Mouse (Mus musculus) brain, adult 10 weeks (tissue): ENCODE measurements around the gene Olfr313. TPM values are rescaled to one million over a fixed set of nuclear protein-coding genes. Genes with fewer than 3 reads are reported as not detected.

Source experiments
- polyA plus RNA-seq: library from polyadenylated mRNA; stranded (reverse); fragments of 350-450 nt; fragmentation: Illumina TruSeq; extraction: RNeasy Lipid Tissue Mini Kit (QIAGEN cat#74804); gene quantifications from one replicate; pipeline ENCODE4 v1.2.3, GENCODE M21; 2015; ENCODE audit warnings: low read depth, low replicate concordance

Olfr313 gene
- polyA plus RNA-seq, result not detected

DNA sequence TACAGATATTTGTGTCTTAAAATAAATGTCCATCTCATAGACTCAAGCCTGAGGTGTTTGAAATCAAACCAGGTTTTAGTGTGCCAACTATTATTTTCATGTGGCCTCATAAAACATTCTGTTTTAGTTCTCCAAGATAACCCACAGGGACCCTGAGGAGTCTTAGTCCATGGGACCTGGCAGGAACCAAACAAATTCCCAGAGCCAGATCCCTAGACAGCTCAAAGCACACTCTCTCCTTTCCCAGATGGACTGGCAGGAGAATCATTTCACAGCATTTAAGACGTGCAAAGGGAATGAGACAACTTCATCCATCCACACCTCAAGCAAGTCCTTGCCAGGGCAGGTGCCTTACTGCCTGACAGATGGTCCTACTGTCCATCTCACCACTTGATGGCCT is at the start of gene Olfr313:
TSS of gene Olfr313 (plus strand) at position 301 of the 400 bp plus-strand sequence.

DNA sequence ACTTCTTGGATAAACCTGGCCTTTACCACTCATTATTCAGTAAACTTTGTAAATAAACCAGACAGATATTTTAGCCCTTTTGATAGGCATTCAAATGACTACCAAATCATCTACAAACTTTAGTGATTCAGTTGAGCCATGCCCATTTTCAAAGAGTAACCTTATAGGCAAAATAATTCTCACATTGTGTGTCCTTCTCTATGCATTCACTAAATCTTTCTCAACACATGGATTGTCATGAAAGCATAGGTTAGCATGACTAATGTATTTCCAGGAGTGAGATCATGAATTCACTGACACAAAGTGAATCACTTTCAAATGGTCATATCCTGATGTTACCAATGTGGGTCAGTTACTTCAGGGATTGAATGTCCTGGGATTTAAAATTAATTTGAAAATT is 41.9 kb upstream of the Olfr313 start, which contains the start of gene Olfr315:
TSS of gene Olfr315 (plus strand) at position 301 of the 400 bp plus-strand sequence.

DNA sequence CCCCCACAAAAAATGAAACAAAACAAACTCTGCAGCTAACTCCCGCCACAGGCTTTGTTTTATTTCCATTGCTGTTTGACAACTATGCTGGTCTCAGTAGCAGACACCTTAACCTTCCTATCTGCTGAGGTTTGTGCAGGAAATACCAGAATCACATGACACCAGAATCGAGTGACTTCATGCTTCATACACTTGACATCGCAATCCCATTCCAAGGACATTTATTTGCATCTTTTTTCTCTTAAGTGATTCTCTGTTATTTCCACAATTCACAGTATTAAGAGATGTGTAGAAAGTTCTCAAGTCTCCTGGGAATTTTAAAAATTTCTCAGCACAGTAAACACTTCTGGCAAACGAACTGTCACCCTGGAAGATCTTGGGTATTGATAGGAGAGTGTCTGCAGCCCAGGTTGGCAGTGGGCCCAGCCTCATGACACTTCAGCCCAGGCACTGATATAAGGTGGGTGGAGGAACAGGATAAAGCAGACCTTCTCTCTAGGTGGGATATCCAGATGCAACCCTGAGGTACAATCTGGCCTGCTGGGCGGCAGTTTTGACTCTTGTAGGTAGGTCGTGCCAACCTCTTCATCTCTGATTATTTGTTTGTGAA is 32.2 kb upstream of the Olfr313 start, which contains the start of gene Olfr314:
TSS of gene Olfr314 (plus strand) at position 473 of the 610 bp plus-strand sequence.

DNA sequence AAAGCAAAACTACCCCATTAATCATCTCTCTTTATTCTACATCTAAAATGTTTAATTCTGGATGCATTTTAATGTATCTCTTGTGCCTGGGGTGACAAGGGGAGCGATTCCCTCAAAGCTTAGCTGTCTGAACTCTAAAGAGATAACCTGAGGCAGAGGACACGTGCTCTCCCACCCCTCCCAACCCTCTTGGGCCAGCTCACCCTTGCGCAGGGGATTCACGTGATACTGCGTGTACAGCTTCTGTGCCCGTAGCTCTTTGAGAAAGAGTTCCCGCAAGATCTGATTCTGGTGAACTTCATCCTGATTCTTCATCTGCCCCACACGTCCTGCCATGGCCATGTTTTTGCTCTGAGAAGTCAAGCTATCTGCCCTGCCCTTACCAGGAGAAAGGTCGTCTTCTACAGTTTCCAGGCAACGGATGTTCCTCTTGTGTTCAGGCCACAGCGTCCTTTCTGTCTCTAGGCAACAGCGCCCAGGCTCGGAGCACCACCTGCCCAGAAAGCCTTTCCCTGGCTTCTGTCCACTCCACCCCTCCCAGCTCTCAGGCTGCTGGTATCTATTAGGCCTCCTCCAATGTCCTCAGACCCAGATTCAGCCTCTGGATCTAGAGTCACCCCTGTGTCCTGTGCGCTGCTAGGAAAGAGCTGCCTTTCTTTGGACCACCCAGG is 13.1 kb upstream of the Olfr313 start, which contains the start of gene Fam183b:
TSS of gene Fam183b (minus strand) at position 403 of the 671 bp plus-strand sequence.

DNA sequence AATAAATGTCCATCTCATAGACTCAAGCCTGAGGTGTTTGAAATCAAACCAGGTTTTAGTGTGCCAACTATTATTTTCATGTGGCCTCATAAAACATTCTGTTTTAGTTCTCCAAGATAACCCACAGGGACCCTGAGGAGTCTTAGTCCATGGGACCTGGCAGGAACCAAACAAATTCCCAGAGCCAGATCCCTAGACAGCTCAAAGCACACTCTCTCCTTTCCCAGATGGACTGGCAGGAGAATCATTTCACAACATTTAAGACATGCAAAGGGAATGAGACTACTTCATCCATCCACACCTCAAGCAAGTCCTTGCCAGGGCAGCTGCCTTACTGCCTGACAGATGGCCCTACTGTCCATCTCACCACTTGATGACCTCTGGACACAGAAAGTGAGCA is 14.1 kb downstream of the Olfr313 start, which contains the start of gene Olfr312:
TSS of gene Olfr312 (plus strand) at position 301 of the 400 bp plus-strand sequence.

DNA sequence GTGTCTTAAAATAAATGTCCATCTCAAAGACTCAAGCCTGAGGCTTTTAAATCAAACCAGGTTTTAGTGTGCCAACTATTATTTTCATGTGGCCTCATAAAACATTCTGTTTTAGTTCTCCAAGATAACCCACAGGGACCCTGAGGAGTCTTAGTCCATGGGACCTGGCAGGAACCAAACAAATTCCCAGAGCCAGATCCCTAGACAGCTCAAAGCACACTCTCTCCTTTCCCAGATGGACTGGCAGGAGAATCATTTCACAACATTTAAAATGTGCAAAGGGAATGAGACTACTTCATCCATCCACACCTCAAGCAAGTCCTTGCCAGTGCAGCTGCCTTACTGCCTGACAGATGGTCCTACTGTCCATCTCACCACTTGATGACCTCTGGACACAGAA is 24.2 kb downstream of the Olfr313 start, which contains the start of gene Olfr311:
TSS of gene Olfr311 (plus strand) at position 301 of the 400 bp plus-strand sequence.

DNA sequence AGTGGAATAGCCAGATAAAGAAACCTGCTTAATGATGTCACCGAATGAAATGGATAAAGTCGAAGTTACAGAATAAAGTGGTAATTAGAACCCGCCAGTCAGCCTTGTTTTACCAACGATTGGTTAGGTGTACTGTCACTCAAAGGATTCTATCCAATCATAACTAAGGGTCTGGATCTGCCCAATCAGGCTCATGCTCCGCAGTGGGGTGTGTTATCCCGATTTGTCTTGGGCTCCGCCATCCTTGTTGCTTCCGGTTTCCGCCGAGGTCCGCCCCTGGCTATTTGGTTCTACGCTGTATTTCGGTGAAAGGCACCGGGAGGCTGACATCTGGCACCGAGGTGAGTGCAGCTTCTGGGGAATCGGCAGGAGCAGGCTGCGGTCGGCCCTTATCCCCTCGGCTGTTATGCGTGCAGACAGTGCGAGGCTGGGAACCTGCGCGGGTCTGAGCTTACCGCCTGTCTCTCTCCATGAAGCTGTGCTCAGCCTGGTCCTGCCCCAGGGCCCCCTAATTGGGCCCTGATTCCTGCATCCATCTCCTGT is 32.2 kb downstream of the Olfr313 start, which contains the start of gene Gm12258:
TSS of gene Gm12258 (plus strand) at position 240 of the 543 bp plus-strand sequence.

DNA sequence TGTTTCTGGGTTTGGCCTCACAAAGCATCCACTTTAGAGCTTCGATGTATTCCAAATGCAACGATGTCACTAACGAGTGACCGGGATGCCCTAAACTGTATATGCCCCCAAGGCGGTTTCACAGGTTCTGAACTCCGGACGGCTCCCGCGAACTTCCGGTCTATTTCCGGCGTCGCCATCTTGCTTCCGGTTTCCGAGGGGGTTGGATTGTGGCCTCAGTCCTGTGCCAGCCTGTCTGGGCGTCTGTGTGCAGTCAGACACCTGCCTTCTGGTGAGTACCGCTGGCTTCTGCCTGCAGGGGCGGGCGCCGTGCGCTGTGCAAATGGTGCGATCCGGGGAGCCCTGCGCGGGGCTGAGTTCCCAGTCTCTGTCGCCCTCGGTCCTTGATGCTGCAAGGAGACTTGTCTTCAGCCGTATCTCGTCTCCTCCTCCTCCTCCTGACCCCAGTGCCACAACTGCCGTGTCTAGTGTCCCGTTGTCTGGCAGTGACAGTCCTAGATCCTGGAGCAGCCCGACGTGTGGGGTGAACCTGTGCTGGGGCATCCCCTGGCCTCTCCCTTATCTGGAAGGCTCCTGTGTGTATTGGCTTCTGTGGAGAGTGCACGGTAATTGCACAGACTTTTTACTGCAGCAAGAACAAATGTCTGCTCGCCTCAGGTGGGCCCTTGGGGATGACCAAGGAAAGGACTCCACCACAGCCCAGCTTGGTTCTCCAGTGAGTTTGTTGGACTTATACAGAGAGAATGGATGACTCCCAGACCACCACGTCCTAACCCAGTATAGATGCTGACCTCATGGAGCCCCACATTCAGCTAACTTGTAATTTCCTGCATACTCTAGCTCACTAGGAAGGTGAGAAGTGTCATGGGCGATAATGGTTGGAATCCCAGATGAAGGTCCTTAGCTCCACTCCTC is 52.5 kb downstream of the Olfr313 start, which contains the start of gene 2810021J22Rik:
TSS of gene 2810021J22Rik (plus strand) at position 178 of the 915 bp plus-strand sequence.

Other genes with a start within 250 kb of the Olfr313 start
- not detected for gene Olfr224, start 244.4 kb upstream of the Olfr313 start, polyA plus RNA-seq
- gene Olfr325, start 237.3 kb upstream of the Olfr313 start, polyA plus RNA-seq, result not detected
- not detected for gene Olfr324, start 219.9 kb upstream of the Olfr313 start, polyA plus RNA-seq
- not detected for gene 2210407C18Rik, start 198.9 kb upstream of the Olfr313 start, polyA plus RNA-seq
- gene Olfr323, start 184.5 kb upstream of the Olfr313 start, polyA plus RNA-seq, result not detected
- gene Trim58, start 174.5 kb upstream of the Olfr313 start, polyA plus RNA-seq, result not detected
- gene Olfr322, start 156.2 kb upstream of the Olfr313 start, polyA plus RNA-seq, result not detected
- gene Olfr320, start 133.9 kb upstream of the Olfr313 start, polyA plus RNA-seq, result not detected
- gene Olfr319, start 115.8 kb upstream of the Olfr313 start, polyA plus RNA-seq, result not detected
- not detected for gene Olfr318, start 91.0 kb upstream of the Olfr313 start, polyA plus RNA-seq
- gene Olfr317, start 75.8 kb upstream of the Olfr313 start, polyA plus RNA-seq, result not detected
- gene Olfr316, start 62.3 kb upstream of the Olfr313 start, polyA plus RNA-seq, result 1.3 TPM
- not detected for gene Olfr315, start 41.8 kb upstream of the Olfr313 start, polyA plus RNA-seq
- gene Olfr314, start 32.0 kb upstream of the Olfr313 start, polyA plus RNA-seq, result not detected
- gene Fam183b, start 13.0 kb upstream of the Olfr313 start, polyA plus RNA-seq, result 10.0 TPM
- not detected for gene Olfr312, start 14.2 kb downstream of the Olfr313 start, polyA plus RNA-seq
- not detected for gene Olfr311, start 24.3 kb downstream of the Olfr313 start, polyA plus RNA-seq
- 18.0 TPM for gene Gm12258, start 32.2 kb downstream of the Olfr313 start, polyA plus RNA-seq
- 7.1 TPM for gene 2810021J22Rik, start 52.2 kb downstream of the Olfr313 start, polyA plus RNA-seq
- 5.3 TPM for gene Zfp39, start 89.2 kb downstream of the Olfr313 start, polyA plus RNA-seq
- gene Btnl10, start 102.9 kb downstream of the Olfr313 start, polyA plus RNA-seq, result not detected
- 331 TPM for gene Rnf187, start 123.9 kb downstream of the Olfr313 start, polyA plus RNA-seq
- gene Hist3h2ba, start 133.9 kb downstream of the Olfr313 start, polyA plus RNA-seq, result 67.2 TPM
- 33.6 TPM for gene Hist3h2a, start 139.7 kb downstream of the Olfr313 start, polyA plus RNA-seq
- gene Trim17, start 139.7 kb downstream of the Olfr313 start, polyA plus RNA-seq, result 5.9 TPM
- 17.7 TPM for gene Trim11, start 163.1 kb downstream of the Olfr313 start, polyA plus RNA-seq